Mouse (Mus musculus) megakaryocyte, embryonic 14.5 days (primary cell): ENCODE measurements around the gene Sp110.
"Not testable (repeated sequence)": the region's sequence is repeated elsewhere in the genome, so short reads cannot be mapped to it uniquely, and the experiment has no call there.

Experiments used
- FLI1 ChIP-seq: IDR thresholded peaks from 2 replicates; pipeline ENCODE4 v1.6.1; 2012; ENCODE audit warnings: low read length, inconsistent platforms, mixed read lengths
- GATA1 ChIP-seq: IDR thresholded peaks from 3 replicates; pipeline ENCODE4 v1.6.1; 2012; ENCODE audit warnings: mixed read lengths, low read length, inconsistent platforms, borderline replicate concordance

- not testable (repeated sequence) for TF ChIP-seq GATA1, FLI1
Observed at GRCm38 (mm10) chr1:85580578-85580977, 18.0 kb downstream of the Sp110 start.
